Mouse (Mus musculus): ENCODE data around the gene Hook1. TPM values are rescaled to one million over a fixed set of nuclear protein-coding genes. Genes with fewer than 3 reads are reported as not detected.
"Not testable (repeated sequence)": the region's sequence is repeated elsewhere in the genome, so short reads cannot be mapped to it uniquely, and the experiment has no call there.

Hook1 gene
- total RNA-seq (2021) = 10 to 100 TPM; 59.3 to 68.7 TPM

DNA sequence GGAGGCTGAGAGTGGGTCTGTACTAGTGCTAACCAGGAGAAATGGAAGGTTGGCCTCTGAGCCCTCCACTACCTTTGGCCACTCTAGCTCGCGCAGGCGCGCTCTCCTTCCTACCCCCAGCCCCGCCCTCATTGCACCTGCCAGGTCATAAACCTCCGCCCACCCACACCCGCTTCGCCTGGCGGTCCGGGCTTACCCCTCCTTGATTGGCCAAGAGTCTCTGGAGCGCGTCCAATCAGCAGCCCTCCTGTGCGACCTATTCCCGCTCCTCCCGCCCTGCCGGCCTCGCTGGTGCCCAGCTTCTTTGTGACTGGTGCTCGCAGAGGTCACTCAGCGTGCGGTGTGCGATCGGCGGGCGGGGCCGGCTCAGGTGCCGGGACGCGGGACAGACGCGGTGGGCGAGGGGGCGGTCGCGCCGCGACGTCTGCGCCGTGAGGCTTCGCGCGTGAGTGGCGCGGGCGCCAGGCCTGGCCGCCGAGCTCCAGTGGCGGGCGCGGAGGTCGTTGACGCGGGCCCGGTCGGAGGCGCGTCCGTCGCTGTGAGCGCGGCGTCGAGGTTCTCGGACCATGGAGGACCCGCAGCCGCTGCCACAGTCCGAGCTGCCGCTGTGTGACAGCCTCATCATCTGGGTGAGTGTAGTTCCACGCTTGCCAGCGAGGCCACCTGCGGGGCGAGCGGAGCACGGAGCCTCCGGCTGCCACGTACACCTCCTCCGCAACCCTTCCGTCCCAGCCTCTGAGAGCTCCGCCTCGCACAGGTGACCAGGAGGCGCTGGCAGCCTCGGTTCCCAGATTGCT lies at the start of gene Hook1:
Gene Hook1 (plus strand): TSS at position 313 of the 797 bp plus-strand sequence.
- DNase-seq = peak; percentile 89 to 90

GRCm38 (mm10) chr4:95917703-95918102 lies 49.3 kb upstream of the Hook1 start:
- no peak for DNase-seq

GRCm38 (mm10) chr4:95920448-95920847 lies 46.6 kb upstream of the Hook1 start:
- no peak for DNase-seq

DNA sequence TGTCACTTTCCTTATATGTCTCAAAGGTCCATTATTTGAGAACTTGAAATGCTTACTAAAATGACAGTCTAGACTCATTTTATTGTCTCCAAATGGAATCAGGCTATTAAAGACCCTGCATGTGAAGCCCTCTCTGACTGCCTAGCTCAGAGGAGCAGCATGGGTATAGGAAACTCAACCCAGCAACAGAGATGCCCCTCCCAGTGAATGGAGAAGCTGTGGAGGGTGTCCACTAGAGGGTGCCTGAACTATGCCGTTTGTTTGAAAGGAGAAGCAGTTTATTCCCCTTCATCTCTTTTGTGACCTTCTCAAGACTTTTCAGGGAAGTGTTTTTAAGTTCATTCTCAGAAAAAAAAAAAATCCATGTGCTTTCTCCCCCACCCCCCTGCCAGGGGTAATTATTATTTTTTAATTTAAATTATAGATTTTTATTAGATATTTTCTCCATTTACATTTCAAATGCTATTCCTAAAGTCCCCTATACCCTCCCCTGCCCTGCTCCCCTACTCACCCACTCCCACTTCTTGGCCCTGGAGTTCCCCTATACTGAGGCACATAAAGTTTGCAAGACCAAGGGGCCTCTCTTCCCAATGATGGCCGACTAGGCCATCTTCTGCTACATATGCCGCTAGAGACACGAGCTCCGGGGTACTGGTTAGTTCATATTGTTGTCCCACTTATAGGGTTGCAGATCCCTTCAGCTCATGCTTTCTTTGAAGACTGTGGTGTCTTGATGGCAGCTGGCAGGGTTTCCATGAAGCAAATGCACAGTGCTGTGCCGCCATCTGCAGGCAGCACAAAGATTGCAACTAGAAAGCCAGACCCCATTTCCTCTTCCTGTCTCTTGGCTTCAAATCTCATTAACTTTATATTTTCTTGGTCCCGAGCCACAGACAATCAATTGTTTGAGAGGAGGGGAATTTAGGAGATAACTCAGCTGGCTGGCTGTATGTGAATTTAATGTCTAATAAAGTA lies 42.5 kb upstream of the Hook1 start:
- peak; percentile 72 to 77 for DNase-seq

- no peak for DNase-seq
These were observed 38.2 kb upstream of the Hook1 start for GRCm38 (mm10) chr4:95928846-95929245.

DNA sequence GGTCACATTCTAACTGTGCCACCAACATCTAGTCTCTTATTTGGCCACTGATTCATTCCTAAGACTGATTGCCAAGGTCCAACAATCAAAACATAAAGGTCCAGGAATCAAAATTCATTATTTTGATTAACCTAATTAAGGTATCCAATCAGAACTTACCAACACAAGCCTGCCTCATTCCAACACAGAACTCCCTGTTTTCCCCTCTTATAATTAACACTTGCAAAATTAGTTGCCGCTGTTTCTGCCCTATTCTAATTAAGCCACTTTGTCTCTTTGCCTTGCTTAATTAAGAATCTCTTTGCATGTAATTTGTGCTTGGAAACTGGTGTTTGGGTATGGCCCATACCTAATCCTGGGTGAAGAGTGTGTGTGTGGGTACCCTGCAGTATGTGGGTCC lies 37.1 kb upstream of the Hook1 start:
- DNase-seq = no peak

- DNase-seq = no peak
These were observed 35.7 kb upstream of the Hook1 start for GRCm38 (mm10) chr4:95931331-95931730.

GRCm38 (mm10) chr4:95933801-95934356 lies 33.2 kb upstream of the Hook1 start:
- DNase-seq = no peak

DNA sequence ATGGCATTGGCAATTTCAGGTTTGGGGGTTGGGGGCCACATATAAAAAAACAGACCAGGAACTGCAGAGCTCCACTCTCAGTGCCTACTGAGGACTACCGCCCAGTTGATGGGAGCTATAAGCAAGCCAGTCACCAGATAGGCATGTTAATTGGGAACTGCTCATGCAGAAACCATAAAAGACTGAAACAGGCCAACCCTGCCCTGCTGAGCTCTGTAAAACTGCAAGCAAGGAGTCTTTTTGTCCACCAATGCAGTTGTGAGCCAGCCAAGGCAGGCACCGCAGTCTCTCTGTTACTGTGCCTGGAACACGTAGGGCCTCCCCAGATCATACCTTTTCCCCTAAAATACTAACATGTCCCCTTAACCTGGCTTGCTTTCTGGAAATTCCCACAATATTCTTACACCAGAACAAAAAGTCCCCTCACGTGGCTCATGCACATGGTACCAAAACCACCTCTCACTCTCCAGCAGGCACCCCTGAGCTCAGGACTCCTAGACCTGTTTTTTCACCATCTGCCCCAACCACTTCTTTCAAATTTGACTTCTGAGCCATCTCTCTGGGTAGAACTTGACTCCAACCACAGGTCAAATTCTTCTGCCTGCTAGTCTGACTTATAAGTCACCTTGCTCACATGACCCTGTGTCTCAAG lies 32.5 kb upstream of the Hook1 start:
- no peak for DNase-seq

DNA sequence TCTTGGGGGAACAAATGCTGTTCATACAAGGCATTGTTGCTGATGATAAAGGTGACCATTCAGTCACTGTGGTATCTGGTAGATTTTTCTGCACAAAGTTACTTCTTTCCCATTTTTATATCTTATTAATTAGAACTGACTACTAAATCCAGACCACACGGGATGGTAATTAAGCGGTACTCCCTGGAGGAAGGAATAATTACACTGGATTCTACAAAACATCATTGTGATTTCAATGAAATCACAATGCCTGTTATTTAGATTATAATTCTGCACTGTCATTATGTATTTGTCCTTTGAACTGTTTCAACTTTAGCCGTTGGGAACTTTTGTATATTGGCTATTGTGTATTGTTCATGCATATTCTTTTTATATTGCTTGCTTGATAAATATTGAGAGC lies 28.3 kb upstream of the Hook1 start:
- DNase-seq = no peak

DNA sequence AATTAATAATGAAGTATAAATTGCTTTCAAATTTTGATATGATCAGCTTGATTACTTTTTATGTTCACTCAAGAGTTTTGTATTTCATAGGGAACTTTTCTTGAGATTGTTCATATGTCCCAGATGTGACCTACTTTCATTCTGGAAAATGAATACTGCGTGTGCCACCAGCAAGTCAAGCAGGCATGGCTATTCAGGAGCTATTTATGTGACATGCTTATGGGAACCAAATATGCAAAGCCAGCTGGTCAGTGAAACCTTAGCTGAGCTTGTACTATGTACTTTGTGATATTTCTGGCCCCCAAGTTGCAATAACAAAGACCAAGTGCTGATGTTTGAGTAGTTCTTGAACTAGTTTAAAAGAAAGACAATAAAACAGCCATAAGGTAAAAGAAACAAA lies 19.1 kb upstream of the Hook1 start:
- no peak for DNase-seq

DNA sequence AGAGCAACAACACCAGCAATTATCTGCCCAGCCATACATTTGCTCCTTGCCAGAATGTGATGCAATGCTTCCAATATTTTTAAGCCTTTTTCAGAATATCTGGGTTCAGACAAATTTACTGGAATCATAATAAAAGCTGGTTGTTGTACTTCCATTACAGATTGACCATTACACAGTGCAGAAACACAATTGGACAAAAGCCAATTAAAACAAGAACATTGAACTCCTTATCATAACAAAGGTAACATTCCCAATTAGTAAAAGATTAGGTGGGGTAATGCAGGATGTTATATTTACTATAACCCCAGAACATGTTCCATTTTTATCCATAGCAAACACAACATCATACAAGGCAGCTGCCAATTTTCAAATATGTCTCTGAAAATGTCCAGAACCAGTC lies 13.7 kb upstream of the Hook1 start:
- DNase-seq = no peak

DNA sequence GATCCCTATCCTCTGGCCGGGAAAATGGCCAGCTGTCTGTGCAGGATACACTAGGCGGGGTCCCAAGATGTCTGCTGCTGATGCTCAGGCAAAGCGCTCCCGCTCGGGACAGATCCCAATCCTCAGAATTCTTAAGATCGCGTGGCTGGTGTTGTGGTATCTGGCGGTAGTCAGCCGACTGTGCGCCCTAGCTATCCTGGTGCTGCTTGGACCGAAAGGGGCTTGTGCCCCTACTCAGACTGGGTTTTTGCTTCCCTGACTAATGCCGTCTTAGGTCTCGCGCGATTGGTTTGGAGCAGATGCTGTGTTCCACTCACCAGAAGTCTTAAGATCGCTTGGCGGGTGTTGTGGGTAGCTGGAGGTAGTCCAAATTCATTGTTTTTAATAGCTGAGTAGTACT lies 15.2 kb downstream of the Hook1 start:
- DNase-seq = not testable (repeated sequence)

DNA sequence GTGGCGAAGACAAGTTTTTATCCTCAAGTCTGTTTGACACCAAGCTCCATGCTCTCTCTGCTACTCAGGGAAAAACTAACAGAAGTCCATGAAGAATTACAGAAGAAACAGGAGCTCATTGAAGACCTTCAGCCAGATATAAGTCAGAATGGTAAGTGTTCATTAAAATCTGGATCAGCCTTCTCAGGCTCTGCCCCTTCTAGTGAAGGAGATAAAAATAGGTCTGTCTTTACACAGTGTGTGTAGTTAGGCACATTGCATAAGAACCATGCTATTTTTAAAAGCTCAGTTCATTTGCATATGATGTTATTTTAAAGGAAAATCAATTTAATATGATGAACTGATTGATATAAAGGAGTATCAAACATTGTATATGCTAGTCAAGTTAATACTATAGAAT lies 49.8 kb downstream of the Hook1 start:
- no peak for DNase-seq

GRCm38 (mm10) chr4:96022803-96023202 lies 55.8 kb downstream of the Hook1 start:
- no peak for DNase-seq

DNA sequence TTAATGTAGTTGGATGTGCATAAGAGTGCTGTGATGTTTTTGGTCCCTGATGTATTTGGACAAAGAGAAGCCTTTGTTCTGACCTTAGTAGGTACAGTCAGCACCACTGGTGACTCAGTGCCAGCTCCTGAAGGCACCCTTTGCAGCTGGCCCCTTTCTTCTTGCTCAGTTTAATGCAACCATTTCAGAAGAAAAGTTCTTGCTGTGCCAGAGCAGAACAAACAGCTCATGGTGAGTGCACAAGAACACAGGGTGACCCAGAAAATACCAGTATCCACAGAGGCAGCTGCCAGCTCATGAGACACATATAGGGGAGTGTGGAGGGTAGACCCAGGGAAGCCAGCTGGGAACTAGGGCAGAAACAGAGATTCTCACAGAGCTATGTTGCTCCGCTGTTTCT lies 61.4 kb downstream of the Hook1 start:
- peak; percentile 28 to 47 for DNase-seq

- no peak for DNase-seq
These were observed 93.1 kb downstream of the Hook1 start for GRCm38 (mm10) chr4:96060106-96060505.

DNA sequence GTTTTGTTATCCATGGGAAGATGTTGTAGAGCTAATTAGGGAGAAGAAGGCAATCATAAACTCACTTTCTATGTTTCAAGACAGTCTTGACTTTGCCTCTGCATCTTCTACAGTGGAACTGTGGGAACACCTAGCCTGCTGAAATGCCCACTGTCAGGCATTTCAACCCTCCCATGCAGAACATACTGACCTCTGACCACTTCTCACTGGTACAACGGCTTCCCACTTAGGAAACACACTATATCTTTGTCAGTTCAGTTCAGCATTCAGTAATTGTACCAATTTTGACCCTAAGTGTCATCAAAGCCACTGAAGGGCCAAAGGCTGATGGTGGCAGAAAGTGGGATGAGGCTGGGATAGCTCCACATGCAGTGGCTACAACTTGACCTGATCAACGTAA lies 95.0 kb downstream of the Hook1 start:
- no peak for DNase-seq

All from layer of hippocampus, postnatal 36 days (tissue).